8 mouse cellular contexts compared by ENCODE assay signal in the genomic region with DNA sequence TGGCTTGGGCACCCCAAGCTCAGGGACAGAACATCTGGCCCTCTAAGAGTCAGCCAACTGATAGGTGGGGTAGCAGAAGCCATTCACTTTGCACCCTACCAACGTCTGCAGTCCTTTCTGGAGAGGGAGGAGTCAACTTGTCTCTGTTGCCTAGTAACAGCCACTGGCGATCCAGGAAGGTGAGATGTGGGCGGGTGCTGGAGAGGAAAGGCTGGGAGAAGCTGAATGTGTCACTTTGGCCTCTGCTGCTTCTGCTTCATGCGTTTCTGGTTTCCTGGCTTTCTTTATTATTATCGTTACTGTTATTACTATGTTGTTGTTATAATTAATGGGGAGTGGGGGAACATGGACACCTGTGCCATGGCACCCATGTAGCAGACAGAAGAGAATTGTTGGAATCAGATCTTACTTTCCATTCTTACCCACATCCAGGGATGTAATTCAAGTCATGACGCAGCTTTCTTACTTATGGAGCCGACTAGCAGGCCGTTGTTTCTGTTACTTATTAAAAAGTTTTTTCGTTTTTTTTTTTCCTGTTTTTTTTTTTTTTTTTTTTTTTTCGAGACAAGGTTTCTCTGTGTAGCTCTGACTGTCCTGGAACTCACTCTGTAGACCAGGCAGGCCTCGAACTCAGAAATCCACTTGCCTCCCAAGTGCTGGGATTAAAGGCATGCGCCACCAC. TPM values are rescaled to one million over a fixed set of nuclear protein-coding genes. Genes with fewer than 3 reads are reported as not detected.
DNase-seq lines count a peak whose midpoint lies in the region; ATAC-seq and TF ChIP-seq lines count a peak whose summit lies in the region.

A gene (plus strand): TSS at position 156 of the 682 bp plus-strand sequence.

- no peak within 1 kb of the TSS for H3K9ac ChIP-seq in forebrain, embryonic 14.5 days (ENCODE audit: low read length)
- no peak within 1 kb of the TSS for H3K9ac ChIP-seq in hindbrain, embryonic 12.5 days
- H3K9ac ChIP-seq in liver, embryonic 11.5 days (ENCODE audit: low read depth, low read length) = no peak within 1 kb of the TSS

- 43% methylated on average over 12 of the region's 12 CpGs for WGBS in lung, adult 2 months
- 46% methylated on average over 12 of the region's 12 CpGs for WGBS in forebrain, embryonic 14.5 days
- WGBS in hindbrain, embryonic 12.5 days = 44% methylated on average over 12 of the region's 12 CpGs
- 43% methylated on average over 12 of the region's 12 CpGs for WGBS in liver, embryonic 11.5 days

- H3K9me3 ChIP-seq in forebrain, embryonic 14.5 days (replicated peaks; ENCODE audit: control insufficient read depth, low read length) = no peaks in the 10 kb centered on the region
- no peaks in the 10 kb centered on the region for H3K9me3 ChIP-seq in hindbrain, embryonic 12.5 days (replicated peaks)
- H3K9me3 ChIP-seq in liver, embryonic 11.5 days (ENCODE audit: control insufficient read depth, low read length) = no peaks in the 10 kb centered on the region

- no peak for TF ChIP-seq CTCF in lung, adult 2 months (IDR thresholded peaks at IDR 0.05; ENCODE audit: insufficient read depth, low read length)

- ATAC-seq in forebrain, embryonic 14.5 days = no peak
- no peak for ATAC-seq in hindbrain, embryonic 12.5 days (ENCODE audit: low FRiP score)
- peak; percentile 62 for ATAC-seq in liver, embryonic 11.5 days (replicated peaks; ENCODE audit: low FRiP score)

- no peak within 1 kb of the TSS for H3K27ac ChIP-seq in forebrain, embryonic 14.5 days (ENCODE audit: low read depth, low read length)
- no peak within 1 kb of the TSS for H3K27ac ChIP-seq in hindbrain, embryonic 12.5 days
- H3K27ac ChIP-seq in liver, embryonic 11.5 days (ENCODE audit: low read depth, low read length) = no peak within 1 kb of the TSS

- H3K4me2 ChIP-seq in forebrain, embryonic 14.5 days (ENCODE audit: low read length) = no peak within 1 kb of the TSS
- no peak within 1 kb of the TSS for H3K4me2 ChIP-seq in hindbrain, embryonic 12.5 days (replicated peaks)
- H3K4me2 ChIP-seq in liver, embryonic 11.5 days = no peak within 1 kb of the TSS

- H3K4me1 ChIP-seq in lung, adult 2 months (ENCODE audit: control insufficient read depth, insufficient read depth, low read length) = no peaks in the 10 kb centered on the region
- peaks cover 7% of the 10 kb centered on the region for H3K4me1 ChIP-seq in forebrain, embryonic 14.5 days (ENCODE audit: control insufficient read depth, insufficient read depth, low read length)
- H3K4me1 ChIP-seq in hindbrain, embryonic 12.5 days = peaks cover 12% of the 10 kb centered on the region
- peaks cover 15% of the 10 kb centered on the region for H3K4me1 ChIP-seq in liver, embryonic 11.5 days (replicated peaks; ENCODE audit: control insufficient read depth, insufficient read depth, low read length)

- H3K27me3 ChIP-seq in forebrain, embryonic 14.5 days (replicated peaks; ENCODE audit: control insufficient read depth, insufficient read depth, low read length) = no peaks in the 10 kb centered on the region
- 0 out of 2 replicates have a peak, but pooled peaks cover 3% of the 10 kb centered on the region for H3K27me3 ChIP-seq in hindbrain, embryonic 12.5 days
- no peaks in the 10 kb centered on the region for H3K27me3 ChIP-seq in liver, embryonic 11.5 days (replicated peaks; ENCODE audit: control insufficient read depth, insufficient read depth, low read length)

- no peak within 1 kb of the TSS for H3K4me3 ChIP-seq in lung, adult 2 months (replicated peaks; ENCODE audit: extremely low read depth, low read depth, low read length)
- no peak within 1 kb of the TSS for H3K4me3 ChIP-seq in forebrain, embryonic 14.5 days (ENCODE audit: low read depth, low read length)
- no peak within 1 kb of the TSS for H3K4me3 ChIP-seq in hindbrain, embryonic 12.5 days
- H3K4me3 ChIP-seq in liver, embryonic 11.5 days (ENCODE audit: low read depth, low read length) = no peak within 1 kb of the TSS

- no peak for TF ChIP-seq POLR2A in lung, adult 2 months (IDR thresholded peaks at IDR 0.05; ENCODE audit: borderline replicate concordance, extremely low read depth, low read depth, low read length)

- no peak for DNase-seq in lung, adult 2 months
- no peak for DNase-seq in lung, adult 18-20 months
- no peak for DNase-seq in adrenal gland, adult 18-20 months (ENCODE audit: low spot score in 2 of 2)
- peak; percentile 19 for DNase-seq in forebrain, embryonic 14.5 days (ENCODE audit: low spot score)
- DNase-seq in liver, embryonic 11.5 days (ENCODE audit: low spot score) = no peak
- peak; percentile 58 for DNase-seq in retina, postnatal 1 day
- DNase-seq in right cerebral cortex, postnatal 14 days = no peak

- no peaks in the 10 kb centered on the region for H3K36me3 ChIP-seq in forebrain, embryonic 14.5 days (ENCODE audit: control insufficient read depth, insufficient read depth, low read length)
- H3K36me3 ChIP-seq in hindbrain, embryonic 12.5 days = no peaks in the 10 kb centered on the region
- no peaks in the 10 kb centered on the region for H3K36me3 ChIP-seq in liver, embryonic 11.5 days (ENCODE audit: control insufficient read depth, insufficient read depth, low read length)

RNA-seq across cellular contexts. Expression of the gene that starts here (rescaled TPM):
- 35.5 and 39.7 TPM in 2 replicates for polyA plus RNA-seq in lung, adult 2 months (2012; rRNA removed)
- total RNA-seq in adrenal gland, adult 18-20 months (2021) = 100 to 1,000 TPM; 210 to 272 TPM
- polyA plus RNA-seq in forebrain, embryonic 14.5 days (2014; fragmentation: Nextera tagmentation; extraction: Ambion mirVana) = 379 and 393 TPM in 2 replicates
- 558 and 568 TPM in 2 replicates for polyA plus RNA-seq in hindbrain, embryonic 12.5 days (2016; fragmentation: Nextera tagmentation; extraction: Ambion mirVana)
- 641 and 659 TPM in 2 replicates for polyA plus RNA-seq in liver, embryonic 11.5 days (2014; fragmentation: Nextera tagmentation; extraction: Ambion mirVana)

Comparison
In these comparisons a context has a peak if more than half of its experiments do, and no peak if none do; other contexts are left out.
1. DNase-seq: peak in forebrain, embryonic 14.5 days (single experiment) and retina, postnatal 1 day (single experiment); none in lung, adult 2 months (single experiment), lung, adult 18-20 months (0 of 2), adrenal gland, adult 18-20 months (0 of 2), liver, embryonic 11.5 days (single experiment) and right cerebral cortex, postnatal 14 days (single experiment).